Mouse (Mus musculus): Measurements from ENCODE around the gene Ranbp3l.

Ranbp3l gene

GRCm38 (mm10) chr15:9094366-9094750, 126.6 kb downstream of the Ranbp3l start:
- no peak for DNase-seq (ENCODE audit: low spot score in 2 of 2)

- no peak for DNase-seq (ENCODE audit: low spot score in 2 of 2)
Measured at GRCm38 (mm10) chr15:9096865-9097264, 129.1 kb downstream of the Ranbp3l start.

- DNase-seq (ENCODE audit: low spot score in 2 of 2), result no peak
Measured at GRCm38 (mm10) chr15:9100446-9101077, 132.8 kb downstream of the Ranbp3l start.

- DNase-seq (ENCODE audit: low spot score in 2 of 2), result no peak
Measured at GRCm38 (mm10) chr15:9106303-9107074, 138.7 kb downstream of the Ranbp3l start.

GRCm38 (mm10) chr15:9110526-9111347, 143.0 kb downstream of the Ranbp3l start:
- DNase-seq (ENCODE audit: low spot score in 2 of 2), result no peak

- DNase-seq (ENCODE audit: low spot score in 2 of 2), result no peak
Measured at GRCm38 (mm10) chr15:9111648-9112047, 143.9 kb downstream of the Ranbp3l start.

- no peak for DNase-seq (ENCODE audit: low spot score in 2 of 2)
Measured at GRCm38 (mm10) chr15:9113556-9113955, 145.8 kb downstream of the Ranbp3l start.

- DNase-seq (ENCODE audit: low spot score in 2 of 2), result no peak
Measured at GRCm38 (mm10) chr15:9114131-9114530, 146.4 kb downstream of the Ranbp3l start.

- no peak for DNase-seq (ENCODE audit: low spot score in 2 of 2)
Measured at GRCm38 (mm10) chr15:9114599-9114998, 146.8 kb downstream of the Ranbp3l start.

Data from urinary bladder, postnatal 4 days (tissue).